Mouse (Mus musculus): ENCODE results near the gene Ndufb5. TPM values are rescaled to one million over a fixed set of nuclear protein-coding genes. Genes with fewer than 3 reads are reported as not detected.
"Not testable (repeated sequence)": the region's sequence is repeated elsewhere in the genome, so short reads cannot be mapped to it uniquely, and the experiment has no call there.

The Ndufb5 gene
- 296 and 331 TPM in 2 replicates for total RNA-seq (2021)
- long read RNA-seq, transcript Ndufb5-204 (6 exons, 1,079 nt): major isoform, 193 of 201 reads
- long read RNA-seq, partial matches to known transcripts: 0 of 201 reads
- long read RNA-seq, other reads (novel, unspliced or antisense): 7 of 201 reads

DNA sequence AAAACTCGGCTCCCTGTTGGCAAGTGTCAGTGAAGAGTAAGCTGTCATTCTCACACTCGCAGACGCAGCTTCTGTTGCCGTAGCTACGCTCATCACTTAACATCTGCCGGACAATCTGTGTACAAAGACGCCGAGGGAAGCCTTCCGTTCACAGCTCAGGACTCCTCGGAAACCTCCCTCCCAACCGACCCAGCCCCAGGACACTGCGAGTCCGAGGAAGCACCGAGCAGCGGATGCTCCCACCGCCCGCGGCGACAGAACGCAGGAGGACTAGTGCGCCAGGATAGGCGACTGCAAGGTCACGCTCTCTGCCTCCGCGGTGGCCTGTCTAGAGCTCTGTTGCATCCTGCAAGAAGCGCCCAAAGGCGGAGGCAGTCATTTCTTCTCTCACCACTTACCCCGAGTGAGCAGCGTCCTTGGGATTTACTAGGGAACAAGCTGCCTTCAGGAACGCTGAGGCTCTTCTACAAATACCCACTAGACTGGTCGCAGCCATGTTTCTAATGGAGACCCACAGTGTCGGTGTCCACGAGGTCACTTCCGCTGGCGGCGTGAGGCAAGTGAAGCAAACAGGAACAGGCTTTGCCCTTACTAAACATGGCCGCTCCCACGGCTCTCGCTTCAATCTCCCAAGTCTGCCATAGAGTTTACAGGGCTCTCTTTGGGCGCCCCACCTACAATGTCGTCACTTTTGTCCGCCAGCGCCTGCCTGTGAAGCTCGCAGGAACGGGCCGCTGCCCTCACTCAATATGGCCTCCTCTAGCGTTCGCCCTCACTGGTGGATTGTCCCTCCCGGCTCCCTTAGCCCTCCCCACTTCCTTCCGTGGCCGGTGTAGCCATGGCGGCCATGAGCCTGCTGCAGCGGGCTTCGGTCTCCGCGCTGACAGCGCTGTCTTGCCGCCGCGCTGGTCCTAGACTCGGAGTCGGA, at the start of gene Ndufb5:
Gene Ndufb5 (plus strand): TSS at position 747 of the 928 bp plus-strand sequence.
- peak; percentile 95 for DNase-seq

DNA sequence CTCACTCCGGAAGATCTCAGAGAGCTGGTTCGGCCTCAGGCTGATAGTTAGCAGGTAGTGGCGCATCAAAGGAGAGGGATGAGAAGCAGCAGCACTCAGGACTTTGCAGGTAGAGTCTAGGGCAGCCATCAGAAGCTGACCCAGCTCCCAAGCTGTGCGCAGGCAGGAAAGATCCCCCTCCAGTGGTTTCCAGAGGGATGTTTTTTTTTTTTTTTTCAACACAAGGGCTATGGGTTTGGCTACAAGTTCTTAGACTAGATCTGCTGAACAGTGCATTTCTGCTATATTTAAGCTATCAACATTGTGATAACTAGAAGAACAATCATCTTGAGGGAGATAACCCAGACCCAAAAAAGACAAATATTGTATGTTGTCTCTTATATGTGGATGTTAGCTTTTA, 49.6 kb upstream of the Ndufb5 start:
- DNase-seq: no peak

DNA sequence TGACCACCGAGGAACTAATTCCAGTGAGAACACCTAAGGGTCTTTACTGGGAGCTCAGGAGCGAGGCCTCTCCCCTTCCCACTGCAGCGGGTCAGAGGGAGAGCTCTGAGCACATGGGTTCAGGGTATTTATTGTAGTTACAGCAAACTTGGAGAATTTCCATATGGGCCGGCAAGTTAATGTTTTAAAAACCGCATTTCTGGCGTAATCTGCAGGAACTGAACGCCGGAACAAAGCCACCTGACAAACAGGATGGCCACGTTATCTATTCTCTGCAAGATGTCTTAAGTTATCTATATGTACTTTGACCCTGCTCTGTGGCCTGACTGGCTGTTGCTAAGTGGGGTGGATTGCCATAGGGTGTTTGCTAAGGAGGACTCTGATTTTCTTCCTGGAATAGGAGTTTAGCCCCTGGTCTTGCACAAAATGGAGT, 47.2 kb upstream of the Ndufb5 start:
- no peak for DNase-seq

DNA sequence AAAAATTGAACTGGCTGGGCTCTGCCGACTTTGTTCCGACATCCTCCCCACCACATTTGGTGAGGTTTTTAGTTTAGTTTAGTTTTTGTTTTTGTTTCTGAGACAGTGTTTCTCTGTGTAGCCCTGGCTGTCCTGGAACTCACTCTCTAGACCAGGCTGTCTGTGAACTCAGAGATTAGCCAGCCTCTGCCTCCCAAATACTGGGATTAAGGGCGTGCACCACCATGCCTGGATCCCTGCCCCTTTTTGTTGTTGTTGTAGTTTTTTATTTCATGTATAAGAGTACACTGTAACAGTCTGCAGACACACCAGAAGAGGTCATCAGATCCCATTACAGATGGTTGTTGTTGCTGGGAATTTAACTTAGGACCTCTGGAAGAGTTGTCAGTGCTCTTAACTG, 46.8 kb upstream of the Ndufb5 start:
- no peak for DNase-seq

DNA sequence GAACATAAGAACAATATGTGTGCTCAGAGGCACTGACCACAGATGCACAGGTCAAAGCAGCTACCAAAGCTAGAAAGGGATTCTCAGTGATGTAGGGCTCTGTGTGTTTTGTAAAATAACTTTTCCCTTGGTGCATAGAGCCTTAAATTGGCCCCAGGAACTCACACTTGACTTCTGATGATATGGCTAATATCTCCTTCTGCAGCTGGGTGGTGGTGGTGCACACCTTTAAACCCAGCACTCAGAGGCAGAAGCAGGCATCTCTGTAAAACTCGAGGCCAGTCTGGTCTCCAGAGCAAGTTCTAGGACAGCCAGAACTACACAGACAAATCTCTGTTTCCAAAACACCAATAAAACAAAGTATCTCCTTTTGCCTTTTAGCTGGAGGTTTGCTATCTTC, 45.9 kb upstream of the Ndufb5 start:
- DNase-seq: no peak

DNA sequence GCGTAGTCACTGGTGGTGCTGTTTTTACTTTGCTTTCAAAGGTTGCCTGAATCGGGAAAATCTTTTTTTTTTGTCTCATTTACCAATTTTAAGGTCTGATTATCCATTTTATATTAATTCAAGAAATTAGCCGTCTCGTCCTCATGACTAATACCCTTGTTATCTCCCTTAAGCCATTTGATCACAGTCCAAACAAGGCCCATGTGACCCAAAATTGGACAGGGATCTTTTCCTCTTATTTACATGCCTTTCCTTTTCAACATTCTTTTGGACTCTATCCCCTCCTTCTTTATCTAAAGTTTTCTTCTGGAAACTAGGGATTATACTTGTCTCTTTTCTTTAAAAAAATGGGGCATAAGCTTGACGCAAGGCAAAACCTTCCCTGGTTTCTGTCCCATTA, 44.9 kb upstream of the Ndufb5 start:
- no peak for DNase-seq

DNA sequence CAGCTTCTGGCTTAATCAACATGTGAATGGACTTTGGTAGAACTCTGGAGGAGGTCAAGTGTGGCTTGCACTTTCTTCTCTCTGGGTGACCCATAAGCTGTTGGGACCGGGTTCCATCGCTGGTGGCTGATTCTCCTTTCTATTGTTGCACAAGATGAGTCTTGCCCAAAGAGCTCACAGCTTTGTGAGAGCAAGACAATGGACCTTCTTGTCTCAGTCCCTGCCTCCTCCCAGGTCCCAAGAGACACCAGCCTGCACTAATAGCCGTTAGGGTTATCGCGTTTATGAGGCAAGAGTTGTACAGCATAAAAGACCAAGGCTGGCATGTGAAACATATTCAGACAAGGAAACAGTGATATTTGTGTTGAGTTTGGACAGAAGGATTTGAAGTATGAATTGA, 42.6 kb upstream of the Ndufb5 start:
- no peak for DNase-seq

DNA sequence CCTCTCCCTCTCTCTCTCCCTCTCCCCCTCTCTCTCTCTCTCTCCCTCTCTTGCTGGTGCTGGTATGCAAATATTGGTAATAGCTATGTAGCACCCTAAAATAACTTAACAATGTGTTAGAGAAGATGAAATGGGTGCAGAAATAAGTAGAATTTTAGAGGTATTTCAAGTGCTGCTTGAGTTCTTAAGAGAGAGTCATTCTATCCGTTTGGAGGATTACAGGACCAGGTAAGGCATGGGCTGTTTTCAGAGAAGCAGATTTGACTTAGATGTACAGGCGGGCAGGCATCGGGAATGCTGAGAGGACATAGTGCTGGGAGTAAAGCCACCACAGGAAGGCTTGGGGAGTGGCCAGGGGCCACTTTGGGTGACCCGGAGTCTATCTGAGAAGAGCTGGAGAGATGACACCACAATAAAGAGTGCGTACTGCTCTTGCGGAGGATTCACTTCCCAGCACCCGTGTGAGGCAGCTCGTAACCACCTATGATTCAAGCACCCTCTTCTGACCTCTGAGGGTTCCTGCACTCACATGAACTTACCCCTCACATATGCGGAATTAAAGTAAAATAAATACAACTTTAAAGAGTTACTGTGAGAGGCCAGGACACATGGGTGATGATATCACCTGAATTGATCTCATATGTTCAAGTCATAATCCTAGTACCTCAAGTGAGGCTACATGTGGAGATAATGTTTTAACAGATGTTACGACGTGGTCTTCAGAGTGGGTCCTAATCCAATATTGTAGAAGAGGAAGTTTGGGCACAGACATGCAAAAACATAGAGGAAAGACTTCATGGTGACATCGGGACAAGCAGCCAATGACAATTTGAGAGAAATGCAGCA, 41.8 kb upstream of the Ndufb5 start:
- no peak for DNase-seq

DNA sequence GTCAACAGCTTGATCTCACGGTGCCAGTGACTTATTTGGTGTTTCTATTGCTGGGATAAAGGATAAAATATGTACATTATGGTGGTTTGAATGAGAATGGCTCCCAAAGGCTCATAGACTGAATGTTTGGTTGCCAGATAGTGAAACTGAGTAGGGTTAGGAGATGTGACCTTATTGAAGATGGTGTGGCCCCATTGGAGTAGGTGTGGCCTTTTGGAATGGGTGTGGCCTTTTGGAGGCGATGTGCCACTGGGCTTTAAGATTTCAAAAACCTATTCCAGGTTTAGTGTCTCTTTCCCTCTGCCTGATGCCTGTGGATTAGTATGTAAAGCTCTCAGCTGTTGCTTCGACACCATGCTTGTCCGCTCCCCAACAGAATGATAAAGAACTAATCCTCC, 41.2 kb upstream of the Ndufb5 start:
- no peak for DNase-seq

DNA sequence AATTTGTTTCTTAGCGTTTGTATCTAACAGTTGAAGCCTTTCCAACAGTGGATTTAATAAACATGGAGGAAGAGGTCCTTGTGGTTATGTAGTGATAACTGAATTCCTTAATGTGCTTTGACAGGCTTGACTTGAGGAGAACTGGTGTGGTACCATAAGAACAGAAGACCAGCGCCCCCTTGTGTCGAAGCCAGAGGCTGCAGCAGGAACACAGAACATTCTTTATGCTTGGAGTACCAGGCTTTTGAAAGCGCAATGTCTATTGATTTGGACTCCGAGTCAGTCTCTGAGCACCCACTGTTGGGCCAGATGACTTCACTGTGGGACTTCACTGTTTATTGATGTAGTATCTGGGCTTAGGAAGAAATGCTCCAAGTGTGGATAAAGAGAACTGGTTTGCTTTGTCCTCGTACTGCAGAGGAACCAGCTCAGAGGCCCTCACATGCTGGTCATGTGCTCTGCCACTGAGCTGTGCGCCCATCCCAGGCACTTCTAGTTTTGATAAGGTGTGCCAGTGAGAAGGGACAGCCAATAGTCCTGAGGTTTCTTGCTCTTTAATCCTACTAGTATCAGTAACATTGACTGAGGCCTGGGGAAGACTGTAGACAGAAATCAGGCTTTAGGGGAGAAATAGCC, 38.4 kb upstream of the Ndufb5 start:
- peak; percentile 89 for DNase-seq

DNA sequence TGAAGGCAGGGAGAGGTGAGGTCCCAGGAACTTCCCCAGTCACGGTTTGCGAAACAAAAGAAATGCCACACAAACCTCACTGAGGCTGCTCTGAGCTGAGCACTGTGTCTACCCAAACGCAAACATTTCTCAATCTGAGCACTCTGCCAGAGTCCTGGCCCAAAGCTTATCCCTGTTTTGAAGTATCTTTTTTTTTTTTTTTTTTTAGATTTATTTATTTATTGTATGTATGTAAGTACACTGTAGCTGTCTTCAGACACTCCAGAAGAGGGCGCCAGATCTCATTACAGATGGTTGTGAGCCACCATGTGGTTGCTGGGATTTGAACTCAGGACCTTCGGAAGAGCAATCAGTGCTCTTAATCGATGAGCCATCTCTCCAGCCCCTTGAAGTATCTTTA, 32.8 kb upstream of the Ndufb5 start:
- DNase-seq: not testable (repeated sequence)

DNA sequence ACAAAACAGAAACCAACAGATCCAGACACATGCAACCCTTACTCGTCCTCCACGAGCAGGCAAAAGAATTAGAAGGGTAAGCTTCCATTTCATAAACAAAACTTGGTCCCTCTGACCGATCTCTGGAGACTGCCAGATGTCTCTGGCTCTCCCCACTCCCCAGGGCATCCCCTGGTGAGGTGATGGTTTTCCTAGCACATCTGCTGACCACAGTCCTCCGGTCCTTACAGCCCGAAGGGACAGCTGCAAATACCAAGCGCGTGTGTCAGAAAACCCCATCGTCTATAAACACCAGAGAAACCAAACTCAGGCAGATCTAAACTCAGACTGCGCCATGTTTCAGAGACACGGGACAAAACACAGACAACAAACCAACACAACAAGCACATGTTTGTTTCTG, 32.2 kb upstream of the Ndufb5 start:
- not testable (repeated sequence) for DNase-seq

DNA sequence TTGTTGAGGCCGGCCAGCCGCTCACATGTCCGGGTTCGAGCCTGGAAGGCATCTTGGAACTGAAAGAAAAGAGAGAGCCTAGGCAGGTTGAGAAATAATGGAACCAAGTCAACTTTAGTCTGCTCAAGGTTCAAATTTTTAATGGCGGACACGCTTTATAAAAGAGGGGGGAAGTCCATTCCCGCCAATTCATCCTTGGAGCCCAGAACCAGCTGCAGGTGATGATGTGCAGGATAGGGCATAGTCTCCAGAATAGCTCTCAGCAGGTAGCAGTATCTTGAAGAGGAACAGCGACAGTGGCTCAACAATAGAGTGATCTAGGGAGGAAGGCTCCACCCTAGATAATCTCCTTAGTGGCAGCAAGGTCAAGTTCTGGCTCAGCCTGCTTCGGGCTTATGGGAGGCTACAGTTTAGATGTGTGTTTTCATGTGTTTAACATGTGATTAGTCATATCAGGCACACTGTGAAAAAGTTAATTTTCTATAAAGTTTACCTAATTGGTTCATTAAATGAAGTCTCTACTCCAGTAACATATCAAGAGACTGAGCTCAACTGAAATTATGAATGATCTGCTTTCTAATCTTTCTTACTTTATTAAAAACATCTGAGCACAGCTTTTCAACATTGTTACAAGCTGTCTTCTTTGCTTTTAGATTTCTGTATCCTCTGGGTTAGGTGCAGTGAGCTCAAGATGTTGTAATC, 31.0 kb upstream of the Ndufb5 start, which contains the start of gene Actl6a:
Gene Actl6a (plus strand): TSS at position 652 of the 702 bp plus-strand sequence.
- not testable (repeated sequence) for DNase-seq

DNA sequence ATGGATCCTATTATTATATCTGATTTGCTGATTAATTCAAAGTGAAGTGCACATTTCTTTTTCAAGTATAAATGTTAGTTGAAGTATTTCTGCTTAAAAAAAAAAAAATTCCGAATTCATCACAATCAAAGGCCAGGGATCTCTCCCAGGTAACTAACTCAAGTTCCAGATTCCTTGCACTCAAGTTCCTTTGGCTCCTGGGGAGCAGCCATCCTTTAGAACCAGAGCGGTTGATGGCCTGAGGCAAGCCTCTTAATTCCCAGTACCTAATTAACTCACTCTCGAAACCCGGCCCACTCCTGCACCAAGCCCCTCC, 28.8 kb upstream of the Ndufb5 start:
- no peak for DNase-seq

DNA sequence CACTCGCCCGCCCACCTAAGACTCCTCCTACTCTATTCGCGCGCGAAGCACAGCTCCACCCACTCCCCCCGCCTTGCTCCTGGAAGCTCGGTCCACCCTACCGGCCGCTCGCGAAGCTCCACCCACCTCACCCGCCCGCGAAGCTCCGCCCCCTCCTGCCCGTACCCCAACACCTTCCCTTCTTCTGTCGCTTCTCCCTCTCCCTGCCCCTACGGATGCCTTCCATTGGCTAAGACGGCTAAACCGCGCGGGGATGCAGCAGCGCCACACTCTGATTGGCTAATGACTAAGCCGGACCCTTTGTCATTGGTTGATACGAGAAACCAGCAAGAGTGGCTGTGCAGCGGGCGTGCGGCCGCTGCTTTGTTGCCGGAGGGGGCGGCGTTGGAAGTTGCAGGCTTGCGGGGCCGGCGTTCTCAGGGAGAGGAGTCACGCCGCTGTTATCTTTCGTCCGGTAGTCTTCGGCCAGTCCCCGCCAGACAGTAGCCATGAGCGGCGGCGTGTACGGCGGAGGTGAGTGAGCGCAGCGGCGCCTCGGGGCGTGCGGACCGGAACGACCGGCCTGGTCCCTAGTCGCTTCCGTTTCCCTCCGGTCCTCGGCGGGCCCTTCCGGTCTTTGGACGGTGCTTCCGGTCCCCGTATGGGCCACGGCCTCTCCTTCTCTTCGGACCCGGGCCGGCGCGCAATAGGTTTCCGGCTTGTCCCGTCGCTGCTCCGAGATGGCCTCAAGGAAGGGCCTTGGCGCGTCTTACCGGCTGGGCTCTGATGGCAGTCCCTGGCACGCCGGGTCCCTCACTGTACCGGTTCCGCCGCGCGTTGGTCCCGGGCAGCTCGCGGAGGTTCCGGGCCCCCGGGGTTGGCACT, 28.2 kb upstream of the Ndufb5 start:
- DNase-seq: peak; percentile 99

DNA sequence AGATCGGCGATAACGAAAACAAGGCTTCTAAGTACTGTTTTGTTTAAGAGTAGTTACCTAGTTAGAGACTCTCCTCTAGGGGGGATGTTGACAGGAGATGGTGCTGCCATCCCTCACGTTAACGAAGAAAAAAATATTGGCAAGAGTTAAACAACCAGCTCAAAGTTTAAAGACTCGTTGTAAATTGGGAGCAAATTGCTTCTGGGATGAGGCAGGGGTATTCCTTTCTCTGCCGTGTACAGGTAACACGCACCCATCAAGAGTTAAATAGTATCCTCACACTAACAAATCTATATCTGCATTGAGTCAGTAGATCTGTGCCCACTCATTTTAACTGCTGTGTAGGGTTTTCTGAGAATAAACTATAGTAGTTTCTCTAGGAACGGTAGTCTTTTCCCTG, 27.4 kb upstream of the Ndufb5 start:
- no peak for DNase-seq

DNA sequence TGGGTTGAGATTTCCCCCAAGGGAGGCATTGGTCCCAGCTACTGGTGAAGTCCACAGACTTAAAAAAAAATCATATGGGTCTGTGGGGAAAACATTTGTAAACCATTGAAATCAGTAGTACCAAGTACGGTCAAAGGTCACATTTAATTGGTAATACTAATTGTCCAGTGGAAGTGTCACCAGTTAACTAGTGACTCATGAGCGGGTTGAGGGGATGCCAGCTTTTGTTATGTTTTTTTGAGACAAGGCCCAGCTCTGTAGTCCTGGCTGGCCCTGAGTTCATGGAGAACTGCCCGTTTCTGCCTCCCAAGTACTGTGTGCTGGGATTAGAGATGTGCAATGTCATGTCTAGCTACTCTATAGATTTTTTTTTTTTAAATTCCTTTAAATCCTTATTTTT, 23.1 kb upstream of the Ndufb5 start:
- no peak for DNase-seq

DNA sequence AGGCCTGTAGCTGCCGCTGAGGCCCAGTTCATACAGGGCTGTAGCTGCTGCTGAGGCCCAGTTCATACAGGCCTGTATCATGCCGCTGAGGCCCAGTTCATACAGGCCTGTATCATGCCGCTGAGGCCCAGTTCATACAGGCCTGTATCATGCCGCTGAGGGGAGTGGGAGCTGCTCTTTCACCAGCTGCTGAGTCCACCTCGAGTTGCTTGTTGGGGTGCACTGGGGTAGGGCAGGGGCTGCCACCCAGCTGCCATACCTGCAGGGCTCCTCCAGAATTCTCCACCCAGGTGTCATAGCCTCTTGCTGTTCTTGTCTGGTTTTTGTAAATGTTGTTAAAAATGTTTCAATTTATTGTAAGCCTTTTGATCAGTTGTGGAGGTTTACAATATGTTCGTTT, 19.4 kb upstream of the Ndufb5 start:
- DNase-seq: not testable (repeated sequence)

DNA sequence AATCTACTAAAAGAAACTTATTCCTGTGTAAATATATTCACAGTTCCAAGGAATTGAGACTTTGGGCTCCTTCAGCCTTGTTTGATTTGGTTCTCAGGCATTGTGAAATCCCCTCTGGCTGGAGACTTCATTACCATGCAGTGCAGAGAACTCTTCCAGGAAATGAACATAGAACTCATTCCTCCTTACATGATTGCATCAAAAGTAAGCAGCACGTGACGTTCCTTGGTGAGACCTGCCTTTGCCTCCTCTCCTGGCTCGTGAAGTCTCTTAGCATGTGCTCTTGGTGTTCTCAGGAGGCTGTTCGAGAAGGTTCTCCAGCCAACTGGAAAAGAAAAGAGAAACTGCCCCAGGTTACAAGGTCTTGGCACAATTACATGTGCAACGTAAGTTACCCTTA, 18.5 kb upstream of the Ndufb5 start:
- DNase-seq: no peak

DNA sequence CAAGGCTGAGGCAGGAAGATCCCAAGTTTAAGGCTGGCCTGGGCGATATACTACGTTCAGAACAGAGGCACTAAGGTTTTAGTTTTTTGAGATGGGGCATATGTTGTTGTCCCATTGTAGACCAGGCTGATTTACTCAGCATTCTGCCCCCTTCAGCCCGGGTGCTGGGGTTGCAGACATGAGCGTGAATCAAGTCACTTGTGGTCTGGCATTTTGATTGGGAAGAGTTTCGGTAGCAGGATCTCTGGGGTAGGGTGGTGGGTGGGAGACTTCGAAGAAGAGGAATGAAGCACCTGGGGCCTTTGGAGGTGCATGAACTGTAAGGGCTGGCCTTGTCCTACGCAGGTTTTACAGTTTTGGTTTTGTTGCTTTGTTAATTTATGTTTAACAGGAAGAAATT, 12.6 kb upstream of the Ndufb5 start:
- DNase-seq: no peak

DNA sequence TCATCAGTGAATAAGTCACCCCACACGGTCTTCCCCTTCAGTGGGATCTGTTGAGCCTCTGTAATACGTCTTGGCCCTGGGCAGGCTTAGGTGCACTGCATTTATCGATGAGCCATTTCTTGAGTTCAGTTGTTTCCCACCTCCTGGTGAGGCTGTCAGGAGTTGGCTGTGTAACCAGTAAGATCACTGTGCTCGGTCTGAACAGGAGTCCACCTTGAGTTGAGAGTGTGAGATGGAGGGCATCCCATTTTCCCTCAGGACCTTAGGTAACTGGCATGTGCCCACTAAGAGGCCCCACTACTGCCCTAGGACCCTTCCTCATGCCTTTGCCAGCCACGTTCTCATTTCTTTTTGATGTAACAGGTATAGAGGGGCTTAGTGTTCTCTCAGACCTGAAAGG, 10.8 kb upstream of the Ndufb5 start:
- DNase-seq: no peak
